Mouse (Mus musculus) kidney, postnatal 0 days (tissue): ENCODE measurements around the gene Ocrl. TPM values are rescaled to one million over a fixed set of nuclear protein-coding genes. Genes with fewer than 3 reads are reported as not detected.
A peak's percentile ranks its signal among the peaks of the same experiment; 100 is the strongest.

Source experiments
- ATAC-seq: fragments of 200-750 bp; cut with Nextera tagmentation; replicated peaks from 2 replicates; pipeline ENCODE4 v1.8.0; 2017; ENCODE audit warnings: low read depth, moderate number of reproducible peaks, moderate TSS enrichment, moderate library complexity; ENCODE audit not compliant: low FRiP score
- DNase-seq: peaks from one replicate; pipeline ENCODE4 v3.0.0-alpha.2; 2016; ENCODE audit warnings: low spot score
- H3K27ac ChIP-seq: fragments of 300-500 bp; sonication (generic); 2 replicates; pipeline ENCODE4 v1.5.1; 2014; ENCODE audit warnings: mild to moderate bottlenecking
- H3K27me3 ChIP-seq: fragments of 300-500 bp; sonication (generic); 2 replicates; pipeline ENCODE4 v1.6.1; 2014; ENCODE audit warnings: low read length, mixed read lengths; ENCODE audit not compliant: insufficient read depth
- H3K36me3 ChIP-seq: fragments of 300-500 bp; sonication (generic); 2 replicates; pipeline ENCODE4 v1.6.1; 2014; ENCODE audit warnings: low read length, mixed read lengths; ENCODE audit not compliant: insufficient read depth
- H3K4me1 ChIP-seq: fragments of 300-500 bp; sonication (generic); replicated peaks from 2 replicates; pipeline ENCODE4 v1.6.1; 2014; ENCODE audit warnings: antibody characterized with exemption, low read length, mixed read lengths; ENCODE audit not compliant: insufficient read depth
- H3K4me2 ChIP-seq: fragments of 300-500 bp; sonication (generic); 2 replicates; pipeline ENCODE4 v1.6.1; 2014; ENCODE audit warnings: mild to moderate bottlenecking, low read length, moderate library complexity, mixed read lengths
- H3K4me3 ChIP-seq: fragments of 300-500 bp; sonication (generic); replicated peaks from 2 replicates; pipeline ENCODE4 v1.5.1; 2014; ENCODE audit warnings: low read depth, low read length
- H3K9ac ChIP-seq: fragments of 300-500 bp; sonication (generic); 2 replicates; pipeline ENCODE4 v1.6.1; 2014; ENCODE audit warnings: low read depth, low read length
- H3K9me3 ChIP-seq: fragments of 300-500 bp; sonication (generic); replicated peaks from 2 replicates; pipeline ENCODE4 v1.6.1; 2016; ENCODE audit warnings: low read length, inconsistent platforms, mixed read lengths
- CTCF ChIP-seq: IDR thresholded peaks from 2 replicates; pipeline ENCODE4 v1.5.1; 2016; ENCODE audit warnings: antibody characterized with exemption, low read depth, mild to moderate bottlenecking, moderate library complexity
- WGBS: fragments of 180-500 bp; shearing (Covaris S2); extraction: QIAGEN DNeasy Blood & Tissue Kit; methylation state at CpG from one replicate; pipeline ENCODE4 v1.1.7; 2014; 5-methylcytosine and 5-hydroxymethylcytosine counted together
- polyA plus RNA-seq: library from polyadenylated mRNA; unstranded; fragments of >200 nt; fragmentation: Nextera tagmentation; extraction: Ambion mirVana; gene quantifications from 2 replicates; pipeline ENCODE4 v1.2.1, GENCODE M21; 2015

Ocrl gene
- polyA plus RNA-seq, 1 experiment from 2014 or later = 13.2 TPM

GRCm38 (mm10) chrX:47930449-47930848 lies 18.3 kb downstream of the Ocrl start:
- H3K36me3 ChIP-seq = 0 out of 2 replicates have a peak, but pooled peaks cover 7% of the 10 kb centered on the region
- no peaks in the 10 kb centered on the region for H3K4me1 ChIP-seq
- no peaks in the 10 kb centered on the region for H3K27me3 ChIP-seq
- no peak overlapping the region for H3K9ac ChIP-seq
- 65% methylated on average over 3 of the region's 3 CpGs for WGBS
- no peaks in the 10 kb centered on the region for H3K9me3 ChIP-seq
- DNase-seq (no peak), ATAC-seq (no peak)
- TF ChIP-seq CTCF = no peak
- H3K27ac ChIP-seq = no peak overlapping the region
- no peak overlapping the region for H3K4me2 ChIP-seq
- H3K4me3 ChIP-seq = no peak overlapping the region

- no peak for ATAC-seq
- no peaks in the 10 kb centered on the region for H3K36me3 ChIP-seq
- no peak for DNase-seq
- H3K9ac ChIP-seq = no peak overlapping the region
- TF ChIP-seq CTCF = no peak
- no peak overlapping the region for H3K4me2 ChIP-seq
- H3K4me1 ChIP-seq = no peaks in the 10 kb centered on the region
- H3K27me3 ChIP-seq = no peaks in the 10 kb centered on the region
- H3K27ac ChIP-seq = no peak overlapping the region
- no peaks in the 10 kb centered on the region for H3K9me3 ChIP-seq
- 87% methylated on average over 11 of the region's 11 CpGs for WGBS
- H3K4me3 ChIP-seq = no peak overlapping the region
Measured at GRCm38 (mm10) chrX:47934352-47934751, 22.2 kb downstream of the Ocrl start.

GRCm38 (mm10) chrX:47936885-47937284 lies 24.7 kb downstream of the Ocrl start:
- TF ChIP-seq CTCF = no peak
- ATAC-seq = no peak
- Histone ChIP-seq H3K4me3 (no peak overlapping the region), H3K27ac (no peak overlapping the region), H3K27me3 (no peaks in the 10 kb centered on the region), H3K36me3 (no peaks in the 10 kb centered on the region), H3K9ac (no peak overlapping the region), H3K4me1 (no peaks in the 10 kb centered on the region), H3K9me3 (no peaks in the 10 kb centered on the region), H3K4me2 (no peak overlapping the region)
- WGBS = 72% methylated on average over 5 of the region's 5 CpGs
- DNase-seq = peak; percentile 41

GRCm38 (mm10) chrX:47937740-47938139 lies 25.6 kb downstream of the Ocrl start:
- no peak for TF ChIP-seq CTCF
- no peak overlapping the region for H3K4me3 ChIP-seq
- no peak overlapping the region for H3K9ac ChIP-seq
- no peak overlapping the region for H3K4me2 ChIP-seq
- no peaks in the 10 kb centered on the region for H3K4me1 ChIP-seq
- no peaks in the 10 kb centered on the region for H3K36me3 ChIP-seq
- 31% methylated on average over 2 of the region's 2 CpGs for WGBS
- ATAC-seq (no peak), DNase-seq (peak; percentile 14)
- H3K9me3 ChIP-seq = no peaks in the 10 kb centered on the region
- no peaks in the 10 kb centered on the region for H3K27me3 ChIP-seq
- no peak overlapping the region for H3K27ac ChIP-seq

GRCm38 (mm10) chrX:47949729-47950128 lies 37.5 kb downstream of the Ocrl start:
- ATAC-seq (no peak; the same call in 1 of the 2 replicates), DNase-seq (peak; percentile 3)
- no peak overlapping the region for H3K9ac ChIP-seq
- no peak overlapping the region for H3K4me2 ChIP-seq
- H3K9me3 ChIP-seq = no peaks in the 10 kb centered on the region
- no peaks in the 10 kb centered on the region for H3K27me3 ChIP-seq
- H3K36me3 ChIP-seq = no peaks in the 10 kb centered on the region
- no peak overlapping the region for H3K4me3 ChIP-seq
- 69% methylated on average over 3 of the region's 3 CpGs for WGBS
- H3K4me1 ChIP-seq = no peaks in the 10 kb centered on the region
- H3K27ac ChIP-seq = no peak overlapping the region
- no peak for TF ChIP-seq CTCF

- no peak overlapping the region for H3K4me2 ChIP-seq
- TF ChIP-seq CTCF = no peak
- H3K4me1 ChIP-seq = no peaks in the 10 kb centered on the region
- WGBS = 86% methylated on average over 3 of the region's 3 CpGs
- no peaks in the 10 kb centered on the region for H3K36me3 ChIP-seq
- H3K27ac ChIP-seq = no peak overlapping the region
- no peak overlapping the region for H3K9ac ChIP-seq
- no peak overlapping the region for H3K4me3 ChIP-seq
- no peaks in the 10 kb centered on the region for H3K9me3 ChIP-seq
- H3K27me3 ChIP-seq = no peaks in the 10 kb centered on the region
- ATAC-seq (no peak), DNase-seq (no peak)
Measured at GRCm38 (mm10) chrX:47962579-47962978, 50.4 kb downstream of the Ocrl start.

- TF ChIP-seq CTCF = no peak
- Histone ChIP-seq H3K36me3 (no peaks in the 10 kb centered on the region), H3K9me3 (no peaks in the 10 kb centered on the region), H3K4me1 (no peaks in the 10 kb centered on the region), H3K27ac (peak overlapping the region; percentile 5; the same call in 1 of the 2 replicates), H3K4me3 (no peak overlapping the region), H3K9ac (no peak overlapping the region), H3K27me3 (no peaks in the 10 kb centered on the region), H3K4me2 (no peak overlapping the region)
- DNase-seq (no peak), ATAC-seq (0 out of 2 replicates have a peak, but pooled peaks have one; percentile 10)
- WGBS = 83% methylated on average over 4 of the region's 4 CpGs
Measured at GRCm38 (mm10) chrX:47970371-47970770, 58.2 kb downstream of the Ocrl start.
